Mouse (Mus musculus) CD4-positive helper T cell, adult 2 months (primary cell): ENCODE measurements at regions not wholly inside any gene's neighbourhood (a gene's known extent, or its start where the extent isn't known, plus 50 kb on each side); places are given as distances from the start of the nearest gene placed in this dataset.
A peak's percentile ranks its signal among the peaks of the same experiment; 100 is the strongest.

Experiments
- DNase-seq: peaks from one replicate; pipeline ENCODE4 v3.0.0-alpha.2; 2012; ENCODE audit warnings: low read depth, missing footprints, low spot score

- peak; percentile 14 for DNase-seq
Observed at GRCm38 (mm10) chr4:89505368-89505819, 173.8 kb upstream of the Dmrta1 start.

DNA sequence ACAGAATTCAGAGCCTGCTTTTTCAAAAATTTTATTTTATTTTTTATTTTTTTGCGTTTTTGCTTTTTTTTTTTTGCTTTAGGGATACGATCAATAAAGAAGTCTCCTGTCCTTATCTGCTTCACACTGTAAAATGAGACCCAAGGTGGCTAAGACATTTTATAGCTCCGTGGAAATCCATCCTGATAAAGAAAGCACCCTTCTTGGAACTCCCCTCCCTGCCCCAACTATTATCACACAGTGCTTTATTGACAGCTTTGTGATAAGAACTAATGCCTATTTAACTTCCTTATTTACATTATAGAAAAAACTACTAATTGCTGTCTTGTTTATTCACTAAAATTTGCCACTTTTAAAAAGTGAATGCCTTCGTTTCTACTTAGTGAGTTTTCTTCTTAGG lies 179.0 kb upstream of the Dmrta1 start:
- DNase-seq: no peak

DNA sequence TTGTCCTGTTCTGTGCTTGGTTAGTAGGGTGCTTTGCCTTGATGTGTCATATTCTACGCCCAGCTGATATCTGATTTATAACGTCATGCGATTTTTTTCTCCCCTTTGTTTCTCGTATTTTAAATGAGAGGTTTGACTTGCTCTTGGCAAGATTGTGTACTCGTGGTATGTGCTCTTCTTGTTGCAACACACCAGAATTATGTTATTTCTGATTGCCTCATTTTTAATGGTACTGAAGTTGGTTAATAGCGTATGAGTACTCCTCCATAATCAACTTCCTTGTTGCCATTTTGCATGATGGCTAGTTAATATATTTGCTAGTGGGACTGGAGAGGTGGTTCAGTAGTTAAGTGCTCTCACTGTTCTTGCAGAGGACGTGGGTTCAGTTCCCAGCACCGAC lies 180.1 kb upstream of the Cdkn2b start:
- DNase-seq: no peak

DNA sequence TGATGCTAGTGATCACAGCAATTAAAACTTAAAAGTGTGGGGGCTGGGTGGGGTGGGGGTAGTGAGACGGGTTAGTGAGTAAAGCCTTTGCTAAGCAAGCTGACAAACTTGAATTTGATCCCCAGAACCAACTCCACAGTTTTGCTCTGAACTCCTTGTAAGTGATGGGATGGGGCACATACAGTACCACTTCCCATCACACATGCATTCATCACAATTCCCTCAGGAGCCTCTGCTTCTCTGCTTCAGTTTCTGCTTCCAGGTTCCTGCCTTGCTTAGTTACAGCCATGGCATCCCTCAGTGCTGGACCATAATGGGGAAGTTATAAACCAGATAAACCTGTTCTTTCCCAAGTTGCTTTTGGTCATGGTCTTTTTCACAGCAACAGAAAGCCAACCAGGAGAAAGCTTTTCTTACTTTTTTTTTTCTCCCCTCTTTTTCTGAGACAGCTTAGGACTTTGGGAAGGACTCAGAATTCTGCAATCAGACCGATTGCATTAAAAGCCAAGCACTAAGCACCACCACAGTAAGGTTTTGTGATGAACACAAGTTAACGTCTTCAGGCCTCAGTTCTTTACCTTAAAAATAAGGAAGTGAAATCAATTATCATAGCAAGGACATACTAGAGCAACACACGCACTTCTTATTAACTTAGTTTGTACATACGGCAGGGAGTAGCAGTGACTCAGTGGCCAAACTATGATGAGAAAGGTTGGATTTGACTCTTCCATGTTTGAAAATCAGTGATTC lies 176.8 kb upstream of the Cdkn2b start:
- no peak for DNase-seq

DNA sequence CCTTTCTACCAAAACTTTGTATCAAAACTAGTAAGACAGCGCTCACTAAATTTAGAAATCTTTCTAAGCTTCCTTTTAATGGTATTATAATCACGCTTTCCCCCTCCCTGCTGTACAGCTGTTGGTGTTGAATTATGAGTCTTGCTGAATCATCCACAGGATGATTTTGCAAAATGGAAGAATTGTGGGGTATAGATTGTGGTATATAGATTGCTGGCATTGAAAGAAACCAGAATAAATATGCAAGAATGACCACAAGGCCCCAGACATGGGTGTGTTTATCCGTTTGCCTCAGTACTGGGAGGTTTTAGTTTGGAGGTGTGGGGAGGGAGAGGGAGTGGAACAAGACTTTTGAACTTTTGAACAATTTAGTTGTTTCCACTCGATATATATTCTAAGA lies 176.1 kb upstream of the Cdkn2b start:
- no peak for DNase-seq

- DNase-seq: peak; percentile 61
Observed at GRCm38 (mm10) chr4:89485981-89486531, 175.2 kb upstream of the Cdkn2b start.

GRCm38 (mm10) chr4:89478646-89479237 lies 167.9 kb upstream of the Cdkn2b start:
- peak; percentile 39 for DNase-seq

DNA sequence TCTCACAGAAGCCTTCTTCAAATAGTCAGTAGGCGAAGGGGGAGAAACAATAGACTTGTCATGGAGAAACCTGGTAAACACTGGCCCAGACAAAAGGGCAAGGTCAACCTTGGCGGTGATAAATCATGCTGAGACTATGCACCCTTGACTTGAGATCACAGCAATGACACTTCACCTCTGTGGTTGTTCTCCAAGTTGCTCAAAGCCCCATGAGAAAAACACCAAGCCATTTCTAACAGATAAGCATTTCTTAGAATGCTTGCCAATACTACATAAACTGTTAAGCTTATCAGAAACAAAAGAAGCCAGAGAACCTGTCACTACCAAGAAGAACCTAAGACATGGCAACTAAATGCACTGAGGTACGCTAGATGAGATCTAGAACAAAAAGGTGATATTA lies 165.0 kb upstream of the Cdkn2b start:
- DNase-seq: no peak

GRCm38 (mm10) chr4:89474836-89475541 lies 164.2 kb upstream of the Cdkn2b start:
- DNase-seq: no peak

DNA sequence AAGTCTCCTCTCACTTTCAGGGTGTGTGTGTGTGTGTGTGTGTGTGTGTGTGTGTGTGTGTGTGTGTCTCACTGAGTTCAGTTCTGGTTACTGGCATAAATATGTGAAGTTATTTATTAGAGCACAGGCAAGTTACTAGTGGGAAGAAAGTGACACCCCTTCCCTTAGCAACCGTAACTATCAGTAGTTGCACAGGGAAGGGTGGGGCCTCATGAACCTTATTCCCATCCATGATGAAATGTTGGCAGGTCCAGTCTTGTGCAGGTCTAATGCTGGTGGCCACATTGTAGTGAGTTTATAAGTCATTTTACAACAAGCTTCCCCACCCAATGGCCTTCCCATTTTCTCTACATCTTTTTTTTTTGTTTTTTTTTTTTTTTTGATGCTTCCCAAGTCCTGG lies 160.6 kb upstream of the Cdkn2b start:
- no peak for DNase-seq

DNA sequence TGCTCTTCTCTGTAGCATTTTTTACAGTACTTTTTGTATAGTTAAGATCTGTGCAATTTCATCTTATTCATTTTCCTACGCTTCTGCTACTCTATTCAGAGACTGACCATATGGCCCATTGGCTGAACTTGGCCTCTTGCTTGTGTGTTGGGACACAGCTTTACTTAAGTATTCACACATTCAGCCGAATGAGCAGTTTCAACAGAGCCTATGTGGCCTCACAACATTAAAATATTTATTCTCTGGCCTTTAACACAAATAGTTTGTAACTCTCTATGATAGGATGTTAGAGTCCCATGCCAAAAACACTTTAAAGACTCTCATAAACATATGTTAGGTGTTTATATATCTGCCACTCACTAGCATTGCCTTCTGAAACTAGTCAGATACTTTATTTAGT lies 159.9 kb upstream of the Cdkn2b start:
- no peak for DNase-seq

DNA sequence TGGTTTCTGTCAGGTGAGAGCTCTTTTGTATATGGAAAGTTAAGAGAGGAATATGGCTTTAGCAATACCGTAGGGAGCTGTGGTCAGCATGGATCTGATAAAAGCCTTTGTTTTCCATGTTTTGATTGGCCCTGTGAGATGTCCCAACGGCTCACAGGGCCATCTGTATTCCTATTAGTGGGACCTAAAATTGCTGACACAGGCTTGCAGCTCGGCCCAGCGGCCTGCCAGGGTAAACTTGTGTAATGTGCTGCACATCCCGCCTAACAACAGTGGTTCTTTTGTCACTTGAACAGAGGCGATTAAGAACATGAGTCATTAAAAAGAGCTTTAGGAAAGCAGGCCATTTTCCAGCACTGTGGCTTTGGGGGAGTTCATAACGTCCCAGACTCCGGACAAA lies 159.0 kb upstream of the Cdkn2b start:
- DNase-seq: no peak

DNA sequence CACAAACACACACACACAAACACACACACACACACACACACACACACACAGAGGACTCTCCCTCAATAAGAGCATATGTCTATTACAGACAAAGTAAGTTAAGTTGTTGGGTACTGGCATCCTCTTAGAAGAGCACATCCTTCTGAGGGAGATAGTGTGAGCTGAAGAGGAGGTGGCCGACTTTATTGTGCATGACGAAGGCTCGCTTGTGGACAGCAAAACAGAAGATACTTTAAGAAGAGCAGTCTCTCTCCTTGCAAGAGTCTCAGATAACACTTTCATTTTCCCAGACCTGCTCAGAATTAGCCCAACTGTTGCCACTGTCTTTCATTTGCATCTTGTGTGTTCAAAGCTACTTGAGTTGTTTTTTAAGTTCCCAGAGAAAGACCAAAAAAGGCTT lies 158.6 kb upstream of the Cdkn2b start:
- no peak for DNase-seq

GRCm38 (mm10) chr4:89466766-89467165 lies 155.9 kb upstream of the Cdkn2b start:
- no peak for DNase-seq

GRCm38 (mm10) chr4:89463121-89463520 lies 152.3 kb upstream of the Cdkn2b start:
- no peak for DNase-seq

- DNase-seq: no peak
Observed at GRCm38 (mm10) chr4:89460170-89460762, 149.4 kb upstream of the Cdkn2b start.

- no peak for DNase-seq
Observed at GRCm38 (mm10) chr4:89459346-89459666, 148.5 kb upstream of the Cdkn2b start.

DNA sequence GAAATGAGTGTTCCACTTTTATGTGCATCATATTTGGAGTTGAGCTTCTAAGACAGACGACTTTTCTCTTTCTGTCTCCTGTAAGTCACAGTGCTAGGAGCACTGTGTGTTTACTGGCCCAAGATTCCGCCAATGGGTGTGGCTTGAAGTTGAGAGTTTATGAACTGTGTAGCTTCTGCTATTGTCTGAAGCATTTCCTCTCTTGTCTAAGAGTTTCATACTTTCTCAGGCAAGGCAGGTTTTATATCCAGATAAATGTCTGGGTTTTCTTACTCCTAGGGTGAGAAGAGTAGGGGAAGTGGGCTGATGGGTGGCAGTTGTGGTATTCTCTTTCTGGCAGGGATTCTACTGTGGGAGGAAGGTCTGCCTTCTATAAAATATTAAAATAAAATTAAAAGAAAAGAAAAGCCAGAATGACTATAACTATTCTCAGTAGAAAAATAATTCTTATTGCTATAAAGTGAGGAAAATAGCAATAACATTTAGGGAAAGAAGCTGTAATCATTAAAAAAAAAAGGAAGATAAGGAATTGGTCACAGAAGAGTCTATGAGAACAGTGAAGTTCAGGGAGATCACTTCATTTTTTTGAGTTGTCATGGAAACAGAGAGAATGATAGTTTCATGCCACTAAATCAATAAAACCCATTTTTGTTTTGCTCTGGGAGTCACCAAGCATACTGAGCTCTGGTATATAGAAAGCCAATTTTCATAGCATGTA lies 147.9 kb upstream of the Cdkn2b start:
- DNase-seq: no peak

DNA sequence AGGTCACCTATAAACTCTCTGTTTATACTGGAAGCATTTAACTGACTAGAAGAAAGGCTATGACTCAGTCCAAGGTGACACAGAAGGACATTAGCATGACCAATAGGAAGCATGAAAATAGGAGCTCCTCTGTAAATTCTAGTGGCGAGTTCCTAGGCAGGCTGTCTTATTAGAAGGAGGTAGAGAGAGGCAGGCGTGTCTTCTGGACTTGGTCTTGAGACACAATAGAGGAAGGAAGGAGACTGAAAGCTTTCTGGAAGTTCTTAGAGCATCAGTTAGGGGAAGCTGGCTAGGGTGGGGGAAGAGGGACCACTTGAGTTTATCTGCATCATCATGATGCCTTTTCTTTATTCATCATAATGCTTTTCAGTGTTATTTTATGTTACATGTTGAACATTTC lies 147.0 kb upstream of the Cdkn2b start:
- DNase-seq: no peak

GRCm38 (mm10) chr4:89454926-89455325 lies 144.1 kb upstream of the Cdkn2b start:
- no peak for DNase-seq

- no peak for DNase-seq
Observed at GRCm38 (mm10) chr4:89453051-89453450, 142.2 kb upstream of the Cdkn2b start.

- DNase-seq: no peak
Observed at GRCm38 (mm10) chr4:89451741-89452140, 140.9 kb upstream of the Cdkn2b start.
